Mouse (Mus musculus) cerebellum, adult 2 months (tissue): ENCODE results near the gene Atg2b. TPM values are rescaled to one million over a fixed set of nuclear protein-coding genes. Genes with fewer than 3 reads are reported as not detected.
A peak's percentile ranks its signal among the peaks of the same experiment; 100 is the strongest.

Experiments used
- DNase-seq, 2 experiments: peaks; one replicate each; pipeline ENCODE4 v3.0.0; 2021
- H3K27ac ChIP-seq: fragments of 200-500 bp; 2 replicates; pipeline ENCODE4 v1.5.1; 2012; ENCODE audit warnings: low read length, control low read depth, inconsistent platforms; ENCODE audit not compliant: insufficient read depth
- H3K27me3 ChIP-seq: fragments of 200-500 bp; 2 replicates; pipeline ENCODE4 v1.6.1; 2012; ENCODE audit warnings: inconsistent platforms, mild to moderate bottlenecking, low read length, moderate library complexity; ENCODE audit not compliant: control insufficient read depth, insufficient read depth
- H3K4me1 ChIP-seq: fragments of 200-500 bp; 2 replicates; pipeline ENCODE4 v1.6.1; 2011; ENCODE audit warnings: low read length; ENCODE audit not compliant: control insufficient read depth, insufficient read depth
- H3K4me3 ChIP-seq: fragments of 200-500 bp; replicated peaks from 2 replicates; pipeline ENCODE3; 2011; ENCODE audit warnings: mild to moderate bottlenecking, low read depth, low read length, control low read depth; ENCODE audit not compliant: insufficient read depth
- CTCF ChIP-seq: fragments of 200-500 bp; IDR thresholded peaks from 2 replicates; pipeline ENCODE4 v1.5.1; 2011; ENCODE audit warnings: low read depth, mild to moderate bottlenecking, control low read depth, low read length, moderate library complexity, borderline replicate concordance; ENCODE audit not compliant: insufficient read depth
- POLR2A ChIP-seq: fragments of 200-500 bp; IDR thresholded peaks from 2 replicates; pipeline ENCODE4 v1.6.1; 2011; ENCODE audit warnings: low read length, control low read depth, borderline replicate concordance; ENCODE audit not compliant: insufficient read depth
- WGBS: fragments of 180-500 bp; shearing (Covaris S2); methylation state at CpG from one replicate; pipeline ENCODE4 v1.1.7; 2018; 5-methylcytosine and 5-hydroxymethylcytosine counted together
- polyA plus RNA-seq: library from polyadenylated mRNA; depleted of rRNA; stranded (reverse); fragments of >200 nt; gene quantifications from 2 replicates; pipeline ENCODE4 v1.2.3, GENCODE M21; 2012

Atg2b gene
- polyA plus RNA-seq, 1 experiment = 48.8 TPM

DNA sequence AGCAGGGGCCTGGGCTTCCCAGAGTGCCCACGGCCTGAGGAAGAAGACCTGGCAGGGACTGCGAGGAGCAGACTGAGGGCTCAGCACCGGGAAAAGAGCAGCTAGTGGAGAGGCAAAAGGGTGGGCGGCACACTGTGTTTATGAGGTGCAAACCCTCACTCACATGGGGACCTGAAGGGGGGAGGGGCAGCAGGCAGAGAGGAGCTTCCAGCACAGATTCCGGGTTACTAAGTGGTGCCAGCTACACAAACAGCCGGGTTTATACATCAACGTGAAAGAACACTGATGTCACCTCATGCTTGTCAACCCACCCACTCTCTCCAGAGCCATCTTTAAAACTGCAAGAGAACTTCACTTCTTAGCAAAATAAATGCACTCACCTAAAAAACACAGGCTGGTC lies 59.2 kb downstream of the Atg2b start:
- no peak for TF ChIP-seq POLR2A
- no peak for TF ChIP-seq CTCF
- Histone ChIP-seq H3K4me1 (no peaks in the 10 kb centered on the region; the same call in 1 of the 2 replicates), H3K4me3 (no peak overlapping the region), H3K27ac (no peak overlapping the region), H3K27me3 (no peaks in the 10 kb centered on the region)
- DNase-seq = no peak
- WGBS = 66% methylated on average over 7 of the region's 7 CpGs

DNA sequence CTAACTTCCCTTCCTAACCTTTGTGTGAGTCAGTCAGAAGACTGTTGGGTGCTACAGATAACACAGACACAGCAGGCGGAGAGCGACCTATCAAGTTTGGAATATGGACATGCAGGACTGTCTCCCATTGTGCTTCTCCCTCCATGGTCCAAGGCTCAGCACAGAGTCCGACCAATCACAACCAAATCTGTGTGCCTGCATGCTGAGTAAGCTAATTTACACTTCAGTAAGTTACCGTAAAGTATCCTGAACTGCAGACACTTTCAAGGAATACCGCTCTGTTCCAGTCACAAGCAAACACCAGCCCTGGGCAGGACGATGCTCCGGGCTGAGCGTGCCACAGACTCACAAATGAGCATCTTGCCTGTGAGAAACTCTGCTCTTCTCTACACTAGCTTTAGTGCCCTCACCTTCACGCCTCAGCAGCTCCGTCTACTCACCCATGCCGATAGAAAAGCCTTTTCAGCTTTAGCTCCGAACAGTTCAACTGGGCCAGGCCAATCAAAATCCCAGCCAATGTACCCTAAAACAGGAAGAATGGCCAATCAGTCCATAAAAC lies 62.0 kb downstream of the Atg2b start:
- Histone ChIP-seq H3K27me3 (no peaks in the 10 kb centered on the region), H3K4me3 (no peak overlapping the region), H3K4me1 (no peaks in the 10 kb centered on the region; the same call in 1 of the 2 replicates), H3K27ac (no peak overlapping the region)
- TF ChIP-seq CTCF (no peak), POLR2A (no peak)
- WGBS = 57% methylated on average over 12 of the region's 12 CpGs
- no peak for DNase-seq

DNA sequence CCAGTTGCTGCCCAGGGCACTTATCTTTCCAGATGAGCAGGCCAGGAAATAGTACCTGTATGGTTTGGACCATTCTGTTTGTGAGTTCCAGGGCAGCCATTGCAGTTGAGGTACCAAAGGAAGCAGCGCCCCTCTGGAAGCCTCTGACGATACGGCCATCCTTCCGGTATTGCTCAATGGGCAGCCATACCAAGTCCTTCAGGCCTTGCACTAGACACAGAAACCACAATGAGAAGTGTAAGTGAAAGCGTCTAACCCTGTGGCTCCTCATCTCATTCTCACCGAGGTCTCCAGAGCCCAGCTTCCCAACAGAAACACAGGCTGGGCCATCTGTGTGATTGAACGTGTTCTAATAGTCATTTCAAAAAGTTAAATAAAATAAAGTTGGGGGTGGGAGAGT lies 63.0 kb downstream of the Atg2b start:
- H3K27me3 ChIP-seq = no peaks in the 10 kb centered on the region
- TF ChIP-seq POLR2A (no peak), CTCF (no peak)
- H3K27ac ChIP-seq = no peak overlapping the region
- WGBS = 95% methylated on average over 7 of the region's 7 CpGs
- DNase-seq = no peak
- no peak overlapping the region for H3K4me3 ChIP-seq
- H3K4me1 ChIP-seq = no peaks in the 10 kb centered on the region; the same call in 1 of the 2 replicates

GRCm38 (mm10) chr12:105613559-105613958 lies 71.5 kb downstream of the Atg2b start:
- no peak for TF ChIP-seq CTCF
- TF ChIP-seq POLR2A = no peak
- Histone ChIP-seq H3K4me1 (no peaks in the 10 kb centered on the region), H3K27me3 (no peaks in the 10 kb centered on the region), H3K4me3 (no peak overlapping the region), H3K27ac (no peak overlapping the region)
- 90% methylated on average over 10 of the region's 10 CpGs for WGBS
- DNase-seq = no peak

GRCm38 (mm10) chr12:105611748-105612147 lies 73.3 kb downstream of the Atg2b start:
- WGBS = 14% methylated on average over 7 of the region's 7 CpGs
- peak in 1 of 2 experiments; percentile 32 for DNase-seq
- TF ChIP-seq POLR2A (no peak), CTCF (peak; percentile 64)
- H3K4me3 ChIP-seq = no peak overlapping the region
- H3K4me1 ChIP-seq = no peaks in the 10 kb centered on the region
- no peaks in the 10 kb centered on the region for H3K27me3 ChIP-seq
- H3K27ac ChIP-seq = no peak overlapping the region

DNA sequence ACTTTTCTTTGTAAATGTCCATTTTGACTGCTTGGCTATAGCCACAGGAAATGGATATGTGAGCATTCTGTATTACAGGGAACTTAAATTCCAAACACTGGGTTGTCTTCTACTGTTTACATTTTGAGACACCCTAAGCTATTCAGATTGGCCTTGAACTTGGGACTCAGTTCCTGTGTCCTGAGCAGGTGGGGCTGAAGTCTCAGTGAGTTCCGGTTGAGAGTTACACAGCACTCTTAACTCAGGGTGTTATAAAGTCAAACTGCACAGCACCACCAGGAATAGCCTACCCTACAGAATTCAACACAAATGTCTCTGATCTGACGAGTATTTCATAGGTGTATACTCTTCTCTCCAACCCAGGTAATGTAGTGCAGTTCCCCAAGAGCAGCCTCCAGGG lies 74.0 kb downstream of the Atg2b start:
- no peak for DNase-seq
- no peaks in the 10 kb centered on the region for H3K27me3 ChIP-seq
- H3K27ac ChIP-seq = no peak overlapping the region
- TF ChIP-seq POLR2A (no peak), CTCF (no peak)
- H3K4me1 ChIP-seq = no peaks in the 10 kb centered on the region
- no peak overlapping the region for H3K4me3 ChIP-seq
- 90% methylated on average over 2 of the region's 2 CpGs for WGBS

- no peak overlapping the region for H3K27ac ChIP-seq
- H3K27me3 ChIP-seq = no peaks in the 10 kb centered on the region
- H3K4me1 ChIP-seq = no peaks in the 10 kb centered on the region; the same call in 1 of the 2 replicates
- no peak for TF ChIP-seq CTCF
- WGBS = 87% methylated on average over 4 of the region's 4 CpGs
- no peak for DNase-seq
- H3K4me3 ChIP-seq = no peak overlapping the region
These were observed 78.1 kb downstream of the Atg2b start for GRCm38 (mm10) chr12:105606881-105607280.

GRCm38 (mm10) chr12:105605212-105605611 lies 79.8 kb downstream of the Atg2b start:
- H3K27me3 ChIP-seq = no peaks in the 10 kb centered on the region
- no peak for DNase-seq
- H3K4me3 ChIP-seq = no peak overlapping the region
- H3K27ac ChIP-seq = no peak overlapping the region
- no peak for TF ChIP-seq CTCF
- no peak for TF ChIP-seq POLR2A
- no peaks in the 10 kb centered on the region; the same call in 1 of the 2 replicates for H3K4me1 ChIP-seq
- 31% methylated on average over 8 of the region's 8 CpGs for WGBS
